8 mouse cellular contexts compared by ENCODE assay signal in the genomic region with DNA sequence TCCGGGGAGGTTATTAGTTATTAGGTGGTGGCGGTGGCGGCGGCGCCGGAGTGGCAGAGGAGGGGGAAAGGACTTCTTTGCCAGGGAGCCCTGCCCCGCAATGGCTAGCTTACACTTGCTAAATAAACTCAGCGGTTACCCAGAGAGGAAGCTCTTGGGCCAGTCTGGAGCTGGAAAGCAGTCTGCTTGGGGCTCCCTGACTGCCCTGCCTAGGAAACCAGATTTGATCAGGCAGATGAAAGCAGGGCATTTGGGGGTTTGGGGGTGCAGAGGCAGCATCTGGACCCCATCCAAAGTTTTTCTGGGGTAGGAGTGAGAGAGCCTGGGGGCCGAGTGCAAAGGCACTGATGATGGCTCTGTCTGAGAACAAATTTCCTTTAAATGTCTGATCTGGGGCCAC. TPM values are rescaled to one million over a fixed set of nuclear protein-coding genes. Genes with fewer than 3 reads are reported as not detected.
DNase-seq lines count a peak whose midpoint lies in the region; ATAC-seq and TF ChIP-seq lines count a peak whose summit lies in the region.

No protein-coding gene starts in this region.

- no peaks in the 10 kb centered on the region for H3K4me1 ChIP-seq in lung, embryonic 14.5 days (ENCODE audit: insufficient read depth)
- peaks cover 7% of the 10 kb centered on the region for H3K4me1 ChIP-seq in embryonic facial prominence, embryonic 15.5 days
- peaks cover 10% of the 10 kb centered on the region for H3K4me1 ChIP-seq in intestine, embryonic 15.5 days (replicated peaks)

- H3K4me2 ChIP-seq in lung, embryonic 14.5 days, result peak overlapping the region; percentile 74
- H3K4me2 ChIP-seq in embryonic facial prominence, embryonic 15.5 days (replicated peaks), result peak overlapping the region; percentile 73
- peak overlapping the region; percentile 68 for H3K4me2 ChIP-seq in intestine, embryonic 15.5 days (replicated peaks)
- peak overlapping the region; percentile 78 for H3K4me2 ChIP-seq in myocyte (ENCODE audit: low read depth)

- no peak for TF ChIP-seq POLR2A in myocyte (IDR thresholded peaks at IDR 0.05; ENCODE audit: insufficient read length, low read depth)

- peak; percentile 20; the same call in 1 of the 2 replicates for ATAC-seq in lung, embryonic 14.5 days (ENCODE audit: insufficient read depth)
- ATAC-seq in embryonic facial prominence, embryonic 15.5 days (ENCODE audit: insufficient number of reproducible peaks, low FRiP score, low TSS enrichment, low read depth), result 0 out of 2 replicates have a peak, but pooled peaks have one; percentile 52
- ATAC-seq in intestine, embryonic 15.5 days, result no peak
- ATAC-seq in frontal cortex, adult (ENCODE audit: low TSS enrichment), result no peak

- H3ac ChIP-seq in myocyte (ENCODE audit: control insufficient read depth, insufficient read length), result peak overlapping the region; percentile 50

- no peaks in the 10 kb centered on the region for H3K27me3 ChIP-seq in lung, embryonic 14.5 days (ENCODE audit: insufficient read depth, low read length)
- H3K27me3 ChIP-seq in embryonic facial prominence, embryonic 15.5 days, result peaks cover 12% of the 10 kb centered on the region; the same call in 1 of the 2 replicates
- peaks cover 6% of the 10 kb centered on the region; the same call in 1 of the 2 replicates for H3K27me3 ChIP-seq in intestine, embryonic 15.5 days (replicated peaks)
- no peaks in the 10 kb centered on the region for H3K27me3 ChIP-seq in myocyte (ENCODE audit: control insufficient read depth, insufficient read depth, insufficient read length)

- no peak for TF ChIP-seq CTCF in lung, embryonic 14.5 days (IDR thresholded peaks at IDR 0.05; ENCODE audit: low read depth)

- no peaks in the 10 kb centered on the region for H3K9me3 ChIP-seq in lung, embryonic 14.5 days (ENCODE audit: low read depth, low read length)
- no peaks in the 10 kb centered on the region for H3K9me3 ChIP-seq in embryonic facial prominence, embryonic 15.5 days (replicated peaks)
- no peaks in the 10 kb centered on the region for H3K9me3 ChIP-seq in intestine, embryonic 15.5 days

- no peaks in the 10 kb centered on the region for H3K36me3 ChIP-seq in lung, embryonic 14.5 days (ENCODE audit: insufficient read depth)
- no peaks in the 10 kb centered on the region for H3K36me3 ChIP-seq in embryonic facial prominence, embryonic 15.5 days
- H3K36me3 ChIP-seq in intestine, embryonic 15.5 days, result no peaks in the 10 kb centered on the region
- H3K36me3 ChIP-seq in myocyte (ENCODE audit: control insufficient read depth, insufficient read depth), result no peaks in the 10 kb centered on the region

- H3K9ac ChIP-seq in lung, embryonic 14.5 days, result peak overlapping the region; percentile 54
- H3K9ac ChIP-seq in embryonic facial prominence, embryonic 15.5 days, result peak overlapping the region; percentile 37
- peak overlapping the region; percentile 40 for H3K9ac ChIP-seq in intestine, embryonic 15.5 days

- under 1% methylated on average over 9 of the region's 9 CpGs for WGBS in lung, embryonic 14.5 days
- WGBS in embryonic facial prominence, embryonic 15.5 days, result 1% methylated on average over 9 of the region's 9 CpGs
- WGBS in intestine, embryonic 15.5 days, result 5% methylated on average over 9 of the region's 9 CpGs

- H3K79me2 ChIP-seq in myocyte (ENCODE audit: control insufficient read depth, insufficient read depth), result peaks cover 74% of the 10 kb centered on the region

- no peak overlapping the region; the same call in 1 of the 2 replicates for H3K27ac ChIP-seq in lung, embryonic 14.5 days (ENCODE audit: low read depth)
- H3K27ac ChIP-seq in embryonic facial prominence, embryonic 15.5 days (replicated peaks), result peak overlapping the region; percentile 75; the same call in 1 of the 2 replicates
- no peak overlapping the region for H3K27ac ChIP-seq in intestine, embryonic 15.5 days

- peak; percentile 47 for DNase-seq in lung, embryonic 14.5 days
- no peak for DNase-seq in lung, postnatal 14 days
- DNase-seq in left cerebral cortex, adult 9 months (ENCODE audit: low spot score in 2 of 2), result no peak
- DNase-seq in adrenal gland, postnatal 14 days, result no peak

- H3K4me3 ChIP-seq in lung, embryonic 14.5 days (ENCODE audit: low read depth, low read length), result peak overlapping the region; percentile 46
- H3K4me3 ChIP-seq in embryonic facial prominence, embryonic 15.5 days (replicated peaks), result peak overlapping the region; percentile 50
- H3K4me3 ChIP-seq in intestine, embryonic 15.5 days (replicated peaks), result peak overlapping the region; percentile 37
- peak overlapping the region; percentile 78 for H3K4me3 ChIP-seq in myocyte

TF ChIP-seq in myocyte, 11 proteins besides CTCF, POLR2A, EP300 and RAD21:
- TF ChIP-seq POLR2AphosphoS2 (IDR thresholded peaks at IDR 0.05; ENCODE audit: insufficient read length, low read depth) (no peak), USF1 (IDR thresholded peaks at IDR 0.05; ENCODE audit: low read depth) (no peak)

RNA-seq across cellular contexts. Expression of gene Inhba, which starts 6.1 kb away (rescaled TPM):
- polyA plus RNA-seq in lung, embryonic 14.5 days (2014; fragmentation: Nextera tagmentation; extraction: Ambion mirVana), result 3.1 and 3.2 TPM in 2 replicates
- polyA plus RNA-seq in embryonic facial prominence, embryonic 15.5 days (2015; fragmentation: Nextera tagmentation; extraction: Ambion mirVana), result 21.6 and 28.7 TPM in 2 replicates
- polyA plus RNA-seq in intestine, embryonic 15.5 days (2015; fragmentation: Nextera tagmentation; extraction: Ambion mirVana), result 2.5 TPM in 2 replicates
- 7.5 TPM for polyA plus RNA-seq in myocyte (2012; fragmentation: generic; extraction: Trizol)
- 1.8 and 2.3 TPM in 2 replicates for total RNA-seq in adrenal gland, postnatal 14 days (2021)

Comparison
In these comparisons a context has a peak if more than half of its experiments do, and no peak if none do; other contexts are left out.
1. ATAC-seq: peak in lung, embryonic 14.5 days (single experiment) and embryonic facial prominence, embryonic 15.5 days (single experiment); none in intestine, embryonic 15.5 days (single experiment) and frontal cortex, adult (single experiment).
2. Peak in every context shown above with its lines, with median percentiles within 50 percentile points of each other: H3K4me2 ChIP-seq, H3K4me3 ChIP-seq and H3K9ac ChIP-seq.